Mouse (Mus musculus) layer of hippocampus, postnatal 25 days (tissue): ENCODE results near the gene Olfr63. TPM values are rescaled to one million over a fixed set of nuclear protein-coding genes. Genes with fewer than 3 reads are reported as not detected.
"Not testable (repeated sequence)": the region's sequence is repeated elsewhere in the genome, so short reads cannot be mapped to it uniquely, and the experiment has no call there.

ENCODE experiments used
- DNase-seq, 2 experiments: peaks; one replicate each; pipeline ENCODE4 v3.0.0; 2022; ENCODE audit warnings: mixed read lengths in 2 of 2, low spot score in 1 of 2; ENCODE audit errors: extremely low spot score in 1 of 2
- total RNA-seq, 2 experiments: library from RNA; stranded (reverse); gene quantifications; 2 replicates each; pipeline ENCODE4 v1.2.3; 2021

The Olfr63 gene
- total RNA-seq, result not detected

DNA sequence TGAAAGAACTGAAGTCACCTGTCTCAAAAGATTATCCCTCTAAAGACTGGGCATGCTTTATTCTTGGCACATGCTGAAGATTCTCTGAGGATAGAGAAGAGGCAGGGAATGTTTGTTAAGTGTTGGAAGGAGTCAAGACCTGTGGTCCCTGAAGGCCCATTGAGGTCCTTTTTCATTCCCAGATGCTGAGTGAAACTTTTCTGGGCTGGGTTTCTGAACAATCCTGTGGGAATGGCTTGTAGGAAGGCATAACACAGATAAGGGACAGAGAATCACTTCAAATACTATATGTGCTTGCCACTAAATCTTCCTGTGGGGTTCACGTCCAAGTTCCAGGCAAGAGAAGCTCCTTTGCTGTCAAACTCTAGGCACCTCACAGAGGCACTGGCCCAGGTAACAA lies at the start of gene Olfr63:
Gene Olfr63, plus strand, starts transcription at position 301 of the 400 bp plus-strand sequence.
- no peak for DNase-seq

DNA sequence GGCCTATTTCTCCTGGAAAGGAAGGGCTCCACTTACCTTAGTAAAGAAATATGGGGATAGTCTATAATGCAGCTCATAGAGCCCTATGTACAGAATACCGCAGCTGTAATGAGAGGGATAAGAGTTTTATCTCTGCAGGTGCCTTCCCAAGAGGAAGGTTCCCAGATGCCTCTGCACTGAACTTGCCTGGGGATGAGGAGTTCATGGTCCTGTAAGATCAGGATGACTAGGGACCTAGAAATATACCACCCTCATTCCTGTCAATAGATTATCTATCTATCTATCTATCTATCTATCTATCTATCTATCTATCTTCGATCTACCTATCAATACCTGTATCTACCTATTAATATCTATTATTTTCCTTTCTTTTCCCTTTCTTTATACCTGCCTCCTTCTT lies 42.9 kb upstream of the Olfr63 start, which contains the start of gene Olfr1564:
Gene Olfr1564, minus strand, starts transcription at position 101 of the 400 bp plus-strand sequence.
- DNase-seq, result no peak

DNA sequence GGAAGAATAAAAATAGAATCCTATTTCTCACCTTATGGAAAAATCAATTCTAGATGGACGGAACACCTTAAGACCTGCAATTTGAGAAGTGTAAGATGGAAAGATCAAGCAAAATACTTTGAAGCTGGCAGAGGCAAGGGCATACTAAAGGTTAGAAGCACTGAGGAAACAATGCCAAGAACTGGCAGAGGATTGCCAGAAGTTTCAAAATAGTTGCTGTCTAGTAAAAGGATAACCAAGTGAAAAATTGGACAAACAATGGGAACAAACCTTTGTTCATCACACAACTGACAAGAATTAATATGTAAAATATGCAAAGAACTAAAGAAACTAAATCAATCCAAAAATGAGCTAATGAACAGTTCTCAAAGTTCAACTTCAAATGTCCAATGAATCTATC lies 27.8 kb upstream of the Olfr63 start:
- not testable (repeated sequence) for DNase-seq

DNA sequence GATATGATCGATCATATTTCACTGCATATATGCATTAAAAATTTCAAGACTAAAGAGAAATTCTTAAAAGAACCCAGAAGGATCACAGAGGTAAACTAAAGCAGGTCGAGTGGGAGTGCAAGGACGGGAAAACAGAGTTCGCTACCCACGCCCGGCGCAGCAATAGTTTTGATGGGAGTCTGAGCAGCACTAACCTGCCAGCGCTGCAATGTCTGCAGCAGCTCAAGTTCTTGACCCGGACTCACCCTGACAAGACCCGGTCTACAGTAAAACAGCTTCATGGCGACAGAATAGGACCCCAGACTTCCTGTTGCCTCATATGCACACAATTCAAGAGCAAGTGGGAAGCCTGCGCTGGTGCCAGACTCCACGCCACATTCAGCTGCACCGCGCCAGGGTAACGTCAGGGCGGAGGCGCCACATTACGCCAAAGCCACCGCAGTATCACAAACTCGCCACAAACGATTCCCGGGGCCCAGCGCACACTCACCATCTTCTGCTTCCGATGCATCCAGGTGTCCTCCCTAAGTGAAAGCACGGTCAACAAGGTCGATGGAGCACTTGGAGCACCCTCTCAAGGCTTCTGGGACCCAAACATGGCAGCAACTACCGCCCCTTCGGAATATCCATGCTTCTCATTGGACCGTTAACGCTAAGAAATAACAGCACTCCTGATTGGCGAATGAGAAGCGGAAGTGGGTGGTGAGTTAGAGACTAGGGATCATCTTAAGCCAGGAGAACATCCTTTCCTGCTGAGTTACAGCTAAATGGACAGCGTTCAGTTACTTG lies 9.8 kb upstream of the Olfr63 start, which contains the start of gene Zfp955a:
Gene Zfp955a, minus strand, starts transcription at position 616 of the 789 bp plus-strand sequence.
- not testable (repeated sequence) for DNase-seq

DNA sequence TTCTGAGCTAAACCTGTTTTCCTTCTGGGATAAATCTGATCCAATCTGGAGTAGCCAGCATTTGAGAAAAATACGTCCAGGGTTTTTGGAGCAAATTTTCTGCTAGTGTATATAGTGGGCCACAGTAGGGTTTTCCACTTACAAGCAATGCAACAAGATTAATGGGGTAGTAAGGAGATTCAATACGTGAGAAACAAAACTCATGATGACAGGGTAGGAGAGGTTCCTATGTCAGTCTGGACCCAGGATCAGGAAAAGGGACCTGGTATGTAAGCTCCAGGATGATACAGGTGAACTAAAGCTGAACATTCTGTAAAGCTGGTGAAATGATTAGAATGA lies 9.2 kb upstream of the Olfr63 start:
- not testable (repeated sequence) for DNase-seq

DNA sequence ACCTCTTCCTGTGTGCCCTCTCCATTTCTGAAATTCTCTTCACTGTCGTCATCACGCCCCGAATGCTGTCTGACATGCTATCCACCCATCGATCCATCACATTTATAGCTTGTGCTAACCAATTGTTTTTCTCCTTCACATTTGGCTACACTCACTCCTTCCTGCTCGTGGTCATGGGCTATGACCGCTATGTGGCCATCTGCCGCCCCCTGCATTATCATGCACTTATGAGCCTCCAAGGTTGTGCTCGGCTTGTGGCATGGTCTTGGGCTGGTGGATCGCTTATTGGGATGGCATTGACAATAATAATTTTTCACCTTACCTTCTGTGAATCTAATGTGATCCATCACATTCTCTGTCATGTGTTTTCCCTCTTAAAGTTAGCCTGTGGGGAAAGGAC lies 4.4 kb downstream of the Olfr63 start:
- no peak for DNase-seq

DNA sequence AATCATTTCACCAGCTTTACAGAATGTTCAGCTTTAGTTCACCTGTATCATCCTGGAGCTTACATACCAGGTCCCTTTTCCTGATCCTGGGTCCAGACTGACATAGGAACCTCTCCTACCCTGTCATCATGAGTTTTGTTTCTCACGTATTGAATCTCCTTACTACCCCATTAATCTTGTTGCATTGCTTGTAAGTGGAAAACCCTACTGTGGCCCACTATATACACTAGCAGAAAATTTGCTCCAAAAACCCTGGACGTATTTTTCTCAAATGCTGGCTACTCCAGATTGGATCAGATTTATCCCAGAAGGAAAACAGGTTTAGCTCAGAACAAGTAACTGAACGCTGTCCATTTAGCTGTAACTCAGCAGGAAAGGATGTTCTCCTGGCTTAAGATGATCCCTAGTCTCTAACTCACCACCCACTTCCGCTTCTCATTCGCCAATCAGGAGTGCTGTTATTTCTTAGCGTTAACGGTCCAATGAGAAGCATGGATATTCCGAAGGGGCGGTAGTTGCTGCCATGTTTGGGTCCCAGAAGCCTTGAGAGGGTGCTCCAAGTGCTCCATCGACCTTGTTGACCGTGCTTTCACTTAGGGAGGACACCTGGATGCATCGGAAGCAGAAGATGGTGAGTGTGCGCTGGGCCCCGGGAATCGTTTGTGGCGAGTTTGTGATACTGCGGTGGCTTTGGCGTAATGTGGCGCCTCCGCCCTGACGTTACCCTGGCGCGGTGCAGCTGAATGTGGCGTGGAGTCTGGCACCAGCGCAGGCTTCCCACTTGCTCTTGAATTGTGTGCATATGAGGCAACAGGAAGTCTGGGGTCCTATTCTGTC lies 24.8 kb downstream of the Olfr63 start, which contains the start of gene Zfp955b:
Gene Zfp955b, plus strand, starts transcription at position 506 of the 837 bp plus-strand sequence.
- DNase-seq, result not testable (repeated sequence)

DNA sequence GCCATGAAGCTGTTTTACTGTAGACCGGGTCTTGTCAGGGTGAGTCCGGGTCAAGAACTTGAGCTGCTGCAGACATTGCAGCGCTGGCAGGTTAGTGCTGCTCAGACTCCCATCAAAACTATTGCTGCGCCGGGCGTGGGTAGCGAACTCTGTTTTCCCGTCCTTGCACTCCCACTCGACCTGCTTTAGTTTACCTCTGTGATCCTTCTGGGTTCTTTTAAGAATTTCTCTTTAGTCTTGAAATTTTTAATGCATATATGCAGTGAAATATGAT lies 25.3 kb downstream of the Olfr63 start:
- DNase-seq, result not testable (repeated sequence)

Other genes with a start within 250 kb of the Olfr63 start
- 10 to 100 TPM; 19.9 to 22.4 TPM for gene Zfp763, start 231.3 kb upstream of the Olfr63 start, total RNA-seq
- not detected for gene 4921501E09Rik, start 196.6 kb upstream of the Olfr63 start, total RNA-seq
- gene Zfp563, start 175.4 kb upstream of the Olfr63 start, total RNA-seq, result 10 to 100 TPM; 17.9 to 21.8 TPM
- 1 to 10 TPM; 2.4 to 3.3 TPM for gene Morc2b, start 125.0 kb upstream of the Olfr63 start, total RNA-seq
- gene Olfr55, start 96.2 kb upstream of the Olfr63 start, total RNA-seq, result not detected
- gene Olfr239, start 73.4 kb upstream of the Olfr63 start, total RNA-seq, result not detected
- under 1 TPM; 0.34 to 0.96 TPM for gene Olfr1564, start 43.0 kb upstream of the Olfr63 start, total RNA-seq
- 10 to 100 TPM; 11.3 to 13.1 TPM for gene Zfp955a, start 9.5 kb upstream of the Olfr63 start, total RNA-seq
- gene Zfp955b, start 24.9 kb downstream of the Olfr63 start, total RNA-seq, result 10 to 100 TPM; 31.3 to 31.6 TPM
- 10 to 100 TPM; 20.3 to 21.4 TPM for gene Zfp81, start 94.2 kb downstream of the Olfr63 start, total RNA-seq
- gene Zfp101, start 130.0 kb downstream of the Olfr63 start, total RNA-seq, result 10 to 100 TPM in 1 of 2 experiments, 1 to 10 TPM in 1; 9.1 to 16.1 TPM
- gene Actl9, start 168.2 kb downstream of the Olfr63 start, total RNA-seq, result not detected